Mouse (Mus musculus) left cerebral cortex, postnatal 14 days (tissue): Measurements from ENCODE around the gene Rps6ka5. TPM values are rescaled to one million over a fixed set of nuclear protein-coding genes. Genes with fewer than 3 reads are reported as not detected.
A peak's percentile ranks its signal among the peaks of the same experiment; 100 is the strongest.

Experiments
- DNase-seq, 2 experiments: peaks; one replicate each; pipeline ENCODE4 v3.0.0; 2021 to 2022; ENCODE audit warnings: low spot score in 2 of 2, mixed read lengths in 1 of 2
- intact Hi-C: fragments of 180-260 bp; cut with DNase I; formaldehyde crosslinking; loops from one replicate; pipeline ENCODE4 v1.15.1; 2025
- total RNA-seq, 2 experiments: library from RNA; stranded (reverse); gene quantifications; 2 replicates each; pipeline ENCODE4 v1.2.3; 2021

Rps6ka5 gene
- total RNA-seq, 2 experiments from 2014 or later = 13.2 to 17.8 TPM

GRCm38 (mm10) chr12:100687001-100687400, 39.8 kb downstream of the Rps6ka5 start:
- DNase-seq = no peak

GRCm38 (mm10) chr12:100681752-100682151, 45.0 kb downstream of the Rps6ka5 start:
- DNase-seq = no peak
- intact Hi-C loops = no loop called here

More at GRCm38 (mm10) chr12:100687001-100687400, 39.8 kb downstream of the Rps6ka5 start:
- intact Hi-C loops = no loop called here

- no peak for DNase-seq
- intact Hi-C loops = no loop called here
Measured at GRCm38 (mm10) chr12:100681241-100681640, 45.5 kb downstream of the Rps6ka5 start.

DNA sequence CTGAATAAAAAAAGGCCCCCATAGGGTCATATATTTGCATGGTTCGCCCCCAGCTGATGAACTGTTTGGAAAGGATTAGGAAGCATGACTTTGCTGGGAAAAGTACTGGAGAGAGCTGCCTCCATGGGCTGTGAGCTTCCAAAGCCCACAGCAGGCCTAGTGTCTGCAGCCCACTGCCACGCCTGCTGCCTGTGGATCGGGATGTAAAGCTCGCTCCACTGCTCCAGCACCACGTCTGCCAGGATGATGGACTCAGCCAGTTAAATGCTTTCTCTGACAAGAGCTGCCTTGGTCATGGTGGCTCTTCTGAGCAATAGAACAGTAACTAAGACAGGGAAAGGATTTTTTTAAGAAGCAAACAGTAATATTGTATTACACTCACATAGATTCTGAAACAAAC, 46.1 kb downstream of the Rps6ka5 start:
- DNase-seq = no peak
- intact Hi-C loops = no loop called here

- no peak for DNase-seq
- intact Hi-C loops = no loop called here
Measured at GRCm38 (mm10) chr12:100670647-100671199, 56.1 kb downstream of the Rps6ka5 start.

DNA sequence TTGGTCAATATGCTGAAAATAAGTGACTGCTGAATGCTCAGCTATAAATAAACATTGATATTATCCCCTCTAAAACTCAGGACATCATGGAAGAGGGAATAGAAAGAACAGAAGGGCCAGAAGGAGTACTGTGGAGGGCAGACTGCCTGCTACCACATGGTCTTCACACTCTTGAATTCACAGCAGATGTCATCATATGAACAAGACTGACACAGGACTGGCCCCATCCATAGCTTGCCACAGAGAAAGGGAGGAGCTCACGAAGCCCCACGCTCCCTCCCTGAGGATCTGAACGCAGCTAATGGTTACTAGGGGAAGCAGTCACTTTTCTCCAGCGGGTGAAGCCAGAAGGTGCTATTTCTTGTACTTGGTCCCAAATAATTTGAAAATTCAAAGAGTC, 61.5 kb downstream of the Rps6ka5 start:
- no peak for DNase-seq
- intact Hi-C loops = no loop called here

DNA sequence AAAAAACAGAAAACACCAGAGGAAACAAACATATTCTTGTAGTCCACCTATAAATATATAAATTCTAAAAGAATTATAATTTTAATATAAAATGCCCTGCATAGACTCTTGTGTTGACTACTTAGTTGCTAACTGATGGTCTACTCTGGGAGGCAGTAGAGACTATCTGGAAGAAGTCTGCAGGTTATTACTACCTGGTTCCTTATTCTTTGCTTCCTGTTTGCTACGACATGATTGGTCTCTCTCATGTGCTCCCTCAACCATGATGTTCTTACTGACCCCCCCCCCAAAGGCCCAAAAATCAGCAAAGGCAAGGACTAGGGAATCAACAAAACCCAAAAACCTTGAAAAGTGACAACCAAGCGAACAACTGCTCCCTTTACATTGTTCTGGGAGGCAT, 66.7 kb downstream of the Rps6ka5 start:
- DNase-seq = no peak
- intact Hi-C loops = no loop called here

- no peak for DNase-seq
- intact Hi-C loops = no loop called here
Measured at GRCm38 (mm10) chr12:100655972-100656371, 70.8 kb downstream of the Rps6ka5 start.

GRCm38 (mm10) chr12:100641936-100642335, 84.8 kb downstream of the Rps6ka5 start:
- intact Hi-C loops = no loop called here

DNA sequence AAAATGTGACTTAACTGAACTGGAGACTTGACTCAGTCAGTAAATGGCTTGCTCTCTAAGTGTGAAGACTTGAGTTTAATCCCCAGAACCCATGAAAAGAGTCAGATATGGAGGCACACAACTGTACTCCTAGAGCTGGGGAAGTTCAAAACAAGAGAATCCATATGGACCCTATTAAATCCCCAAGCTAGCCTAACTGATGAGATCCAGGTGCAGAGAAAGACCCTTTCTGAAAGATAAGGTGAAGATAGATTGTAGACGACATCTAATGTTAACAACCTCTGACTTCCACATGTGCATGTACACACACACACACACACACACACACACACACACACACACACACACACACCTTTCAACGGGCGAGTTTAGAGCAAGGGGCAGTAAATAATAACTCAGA, 86.1 kb downstream of the Rps6ka5 start:
- intact Hi-C loops = no loop called here
- no peak for DNase-seq

More at GRCm38 (mm10) chr12:100641936-100642335, 84.8 kb downstream of the Rps6ka5 start:
- DNase-seq = no peak

DNA sequence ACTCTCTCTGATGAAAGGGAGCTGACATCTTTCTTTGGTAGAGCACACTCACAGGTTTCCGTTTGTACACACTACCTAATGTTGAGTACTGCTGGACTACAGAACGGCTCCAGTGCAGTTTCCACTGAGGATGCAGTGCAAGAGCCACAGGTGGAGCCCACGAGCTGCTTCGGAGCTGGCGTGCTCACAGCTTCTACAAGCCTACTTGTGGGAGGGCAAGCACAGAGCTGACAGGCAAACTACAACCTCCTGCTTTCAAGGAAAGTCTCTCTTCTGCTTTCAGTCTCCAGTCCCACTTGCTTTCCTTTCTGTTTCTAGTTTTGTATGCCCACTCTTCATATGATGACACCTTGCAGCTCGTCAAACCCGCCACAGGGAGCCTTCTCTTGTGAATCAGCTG, 87.1 kb downstream of the Rps6ka5 start:
- DNase-seq = peak; percentile 62 to 66
- intact Hi-C loops = no loop called here

GRCm38 (mm10) chr12:100637886-100638285, 88.9 kb downstream of the Rps6ka5 start:
- intact Hi-C loops = no loop called here
- no peak for DNase-seq

DNA sequence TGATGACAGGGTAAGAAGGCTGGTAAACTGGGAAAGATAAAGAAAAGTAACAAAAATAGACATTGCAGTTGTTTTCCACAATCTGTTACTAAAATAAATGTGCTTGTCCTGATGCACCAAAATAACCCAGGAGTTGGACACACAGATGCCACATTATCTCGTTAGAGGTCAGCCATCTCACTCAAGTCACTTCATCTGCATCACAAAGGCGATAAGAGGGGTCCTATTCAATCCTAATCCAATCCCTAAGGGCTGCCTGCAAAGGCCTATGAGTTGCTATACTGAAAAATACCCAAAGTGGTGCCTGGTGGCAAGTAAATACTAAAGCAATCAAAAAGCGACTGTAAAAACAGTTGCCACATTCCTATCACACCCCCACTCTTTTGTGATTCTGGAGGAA, 90.0 kb downstream of the Rps6ka5 start:
- intact Hi-C loops = no loop called here
- DNase-seq = no peak

DNA sequence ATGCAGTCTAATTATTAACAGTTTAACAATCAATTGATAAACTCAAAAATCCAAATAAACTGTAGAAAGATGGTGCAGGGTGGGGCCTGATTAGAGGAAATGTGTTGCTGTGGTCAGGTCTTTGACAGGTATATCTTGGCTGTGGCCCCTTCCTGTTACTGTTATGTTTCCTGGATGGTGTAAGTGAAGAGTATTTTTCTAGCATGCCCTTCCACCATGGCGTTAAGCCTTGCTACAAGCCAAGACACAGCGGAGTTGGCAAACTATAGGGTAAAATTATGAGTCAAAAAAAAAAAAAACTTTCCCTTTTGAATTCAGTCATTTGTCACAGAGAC, 90.5 kb downstream of the Rps6ka5 start:
- DNase-seq = no peak
- intact Hi-C loops = no loop called here

DNA sequence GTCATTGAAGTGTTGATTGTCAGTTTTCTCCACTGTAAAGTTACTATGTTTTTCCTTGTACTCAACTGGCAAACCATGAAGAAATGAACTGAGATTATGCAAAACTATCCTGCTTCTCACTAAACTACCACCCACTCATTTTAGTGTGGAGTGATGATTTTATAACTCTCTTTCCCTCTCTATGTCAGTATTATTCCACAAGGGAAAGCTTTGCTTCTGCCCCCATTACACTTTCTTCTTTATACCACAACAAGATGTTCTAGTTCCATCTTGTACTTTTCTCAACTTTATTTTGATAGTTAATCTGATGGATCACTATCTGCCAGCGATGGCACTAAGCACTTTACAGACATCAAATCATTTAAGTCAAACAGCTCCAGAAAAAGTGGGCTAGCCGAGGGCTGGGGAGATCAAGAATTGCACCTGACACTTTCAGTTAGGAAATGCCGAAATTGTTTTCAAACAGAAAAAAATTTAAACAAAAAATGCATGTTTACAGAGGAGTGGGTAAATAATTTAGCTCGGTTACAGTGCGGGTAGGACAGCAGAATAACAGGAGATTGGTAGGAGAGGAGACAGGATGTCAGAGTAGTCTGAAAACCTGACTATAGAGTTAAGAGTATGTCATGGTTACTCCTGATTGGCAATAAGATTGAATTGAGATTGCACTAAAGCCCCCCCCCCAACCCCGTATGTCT, 91.0 kb downstream of the Rps6ka5 start:
- intact Hi-C loops = no loop called here
- DNase-seq = peak in 1 of 2 experiments; percentile 39

DNA sequence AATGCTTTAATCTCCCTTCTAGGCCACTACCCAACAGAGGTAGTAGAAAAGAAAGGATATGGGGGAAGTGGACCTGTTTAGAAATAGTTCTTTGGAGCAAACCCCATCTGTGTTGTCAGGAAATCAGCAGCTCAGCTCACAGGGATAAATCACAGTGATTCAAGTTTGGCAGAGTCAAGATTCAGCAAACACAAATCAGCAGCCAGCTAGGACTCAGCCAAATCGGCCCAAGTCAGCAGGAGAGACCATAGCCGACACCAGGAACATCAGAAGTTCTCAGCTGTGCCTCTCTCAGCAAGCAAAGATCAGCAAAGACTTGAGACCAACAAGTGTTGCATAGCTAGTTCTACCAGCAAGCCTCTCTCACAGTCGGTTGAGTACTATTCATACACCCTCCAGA, 93.6 kb downstream of the Rps6ka5 start:
- intact Hi-C loops = no loop called here
- no peak for DNase-seq

- no peak for DNase-seq
- intact Hi-C loops = no loop called here
Measured at GRCm38 (mm10) chr12:100631286-100631685, 95.5 kb downstream of the Rps6ka5 start.

DNA sequence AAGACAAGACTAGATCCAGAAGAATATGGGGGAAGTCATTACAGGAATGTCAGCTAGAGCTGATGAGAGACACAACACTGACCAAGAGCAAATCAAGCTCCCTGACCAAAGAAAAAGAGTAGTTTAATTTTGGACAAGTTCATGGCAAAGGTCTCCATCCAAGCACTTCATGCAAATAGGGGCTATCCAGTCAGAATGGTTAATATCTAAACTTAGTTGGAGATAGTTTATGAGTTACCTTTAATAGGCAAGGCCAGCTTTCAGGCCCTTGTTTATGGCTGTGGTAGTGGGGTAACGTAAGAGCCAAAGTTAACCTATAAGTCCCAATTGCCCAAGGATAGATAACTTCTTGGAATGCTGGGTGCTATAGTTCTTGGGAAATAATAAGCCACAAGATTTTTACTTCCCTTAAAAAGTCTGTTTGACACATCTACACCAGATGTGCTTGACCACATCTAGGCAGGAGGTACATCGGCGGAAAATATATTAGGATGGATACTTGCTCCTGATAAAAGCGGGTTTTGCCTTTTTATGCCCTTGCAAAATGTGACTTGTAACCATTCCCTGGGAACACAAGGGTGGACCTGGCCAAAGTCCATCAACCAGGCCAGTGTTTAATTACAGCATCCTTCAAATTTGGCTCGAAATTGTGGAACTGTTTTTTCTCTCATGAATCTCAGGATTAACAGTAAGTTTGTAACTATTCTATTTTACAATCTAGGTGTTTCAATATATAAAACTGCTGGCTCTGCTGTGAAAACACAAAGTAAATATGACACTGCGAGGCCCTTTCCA, 97.5 kb downstream of the Rps6ka5 start:
- DNase-seq = no peak

GRCm38 (mm10) chr12:100626991-100627677, 99.6 kb downstream of the Rps6ka5 start:
- intact Hi-C loops = no loop called here

More for the DNA sequence above, 97.5 kb downstream of the Rps6ka5 start:
- intact Hi-C loops = no loop called here

More at GRCm38 (mm10) chr12:100626991-100627677, 99.6 kb downstream of the Rps6ka5 start:
- no peak for DNase-seq
